Mouse (Mus musculus) kidney, postnatal 10 days (tissue): Measurements from ENCODE around the gene Lypd6b.
A peak's percentile ranks its signal among the peaks of the same experiment; 100 is the strongest.

Experiments
- DNase-seq: peaks from one replicate; pipeline ENCODE4 v3.0.0; 2021; ENCODE audit warnings: mixed read lengths

Lypd6b gene

GRCm38 (mm10) chr2:49771172-49771571 lies 16.3 kb upstream of the Lypd6b start:
- no peak for DNase-seq

GRCm38 (mm10) chr2:49773194-49773931 lies 14.1 kb upstream of the Lypd6b start:
- no peak for DNase-seq

- DNase-seq: no peak
Measured at GRCm38 (mm10) chr2:49774180-49774579, 13.3 kb upstream of the Lypd6b start.

GRCm38 (mm10) chr2:49775187-49775586 lies 12.3 kb upstream of the Lypd6b start:
- DNase-seq: no peak

- DNase-seq: no peak
Measured at GRCm38 (mm10) chr2:49775735-49776134, 11.8 kb upstream of the Lypd6b start.

GRCm38 (mm10) chr2:49776407-49776806 lies 11.1 kb upstream of the Lypd6b start:
- no peak for DNase-seq

GRCm38 (mm10) chr2:49788051-49788418 lies 547 bp downstream of the Lypd6b start:
- DNase-seq: no peak

GRCm38 (mm10) chr2:49788643-49789042 lies 1.2 kb downstream of the Lypd6b start:
- DNase-seq: no peak

GRCm38 (mm10) chr2:49789078-49789477 lies 1.6 kb downstream of the Lypd6b start:
- DNase-seq: no peak

GRCm38 (mm10) chr2:49789504-49789903 lies 2.0 kb downstream of the Lypd6b start:
- no peak for DNase-seq

- no peak for DNase-seq
Measured at GRCm38 (mm10) chr2:49797444-49798143, 10.1 kb downstream of the Lypd6b start.

GRCm38 (mm10) chr2:49804448-49804847 lies 17.0 kb downstream of the Lypd6b start:
- DNase-seq: no peak

- peak; percentile 23 for DNase-seq
Measured at GRCm38 (mm10) chr2:49805736-49806371, 18.4 kb downstream of the Lypd6b start.

- no peak for DNase-seq
Measured at GRCm38 (mm10) chr2:49809496-49809895, 22.0 kb downstream of the Lypd6b start.

- DNase-seq: no peak
Measured at GRCm38 (mm10) chr2:49811420-49811819, 23.9 kb downstream of the Lypd6b start.

GRCm38 (mm10) chr2:49811871-49812363 lies 24.4 kb downstream of the Lypd6b start:
- peak; percentile 61 for DNase-seq

- DNase-seq: no peak
Measured at GRCm38 (mm10) chr2:49813151-49813550, 25.7 kb downstream of the Lypd6b start.

GRCm38 (mm10) chr2:49814011-49814410 lies 26.5 kb downstream of the Lypd6b start:
- DNase-seq: no peak

- DNase-seq: no peak
Measured at GRCm38 (mm10) chr2:49815696-49816320, 28.3 kb downstream of the Lypd6b start.

- no peak for DNase-seq
Measured at GRCm38 (mm10) chr2:49816549-49816948, 29.1 kb downstream of the Lypd6b start.

GRCm38 (mm10) chr2:49817151-49817550 lies 29.7 kb downstream of the Lypd6b start:
- DNase-seq: no peak

GRCm38 (mm10) chr2:49818126-49818525 lies 30.6 kb downstream of the Lypd6b start:
- no peak for DNase-seq

- DNase-seq: no peak
Measured at GRCm38 (mm10) chr2:49822312-49822711, 34.8 kb downstream of the Lypd6b start.
